ENCODE assay signal across 13 mouse cellular contexts in the genomic region with DNA sequence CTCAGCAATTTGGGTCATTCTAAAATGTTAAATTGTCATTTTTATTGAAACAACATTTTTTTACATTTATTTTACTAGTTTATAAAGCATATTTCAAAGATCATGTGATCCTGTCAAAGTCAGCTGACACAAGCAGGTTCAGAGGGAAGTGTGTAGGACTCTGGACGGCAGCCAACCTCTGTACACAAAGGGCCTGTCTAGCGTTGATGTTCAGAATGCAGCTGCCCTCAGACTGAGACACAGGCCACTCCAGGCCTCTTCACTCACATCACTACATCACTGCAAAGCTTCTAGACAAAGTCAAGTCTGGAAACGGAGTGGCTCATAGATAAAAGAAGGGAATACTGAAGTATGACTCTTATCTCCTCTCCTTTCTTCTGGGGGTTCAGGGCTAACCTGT.
A peak's percentile ranks its signal among the peaks of the same experiment; 100 is the strongest.
DNase-seq lines count a peak whose midpoint lies in the region; ATAC-seq and TF ChIP-seq lines count a peak whose summit lies in the region.
"Had no signal": no experiment of that assay in that cellular context is flagged by ENCODE, and none has a peak within 500 bp of the region (broad histone marks: within the 10 kb centered on the region; RNA-seq: fewer than 3 reads in every experiment).

No protein-coding gene starts in this region.

- H3K9me3 ChIP-seq in kidney, embryonic 16.5 days (ENCODE audit: low read length): no peaks in the 10 kb centered on the region
- no peaks in the 10 kb centered on the region for H3K9me3 ChIP-seq in midbrain, embryonic 12.5 days
- no peaks in the 10 kb centered on the region for H3K9me3 ChIP-seq in midbrain, embryonic 16.5 days (replicated peaks; ENCODE audit: control insufficient read depth, low read length, poor library complexity, severe bottlenecking)
- H3K9me3 ChIP-seq in lung, postnatal 0 days (ENCODE audit: low read length): no peaks in the 10 kb centered on the region
- H3K9me3 ChIP-seq: heart, embryonic 10.5 days had no signal

- no peak for TF ChIP-seq CTCF in kidney, adult 2 months (conservative IDR thresholded peaks at IDR 0.05; ENCODE audit: insufficient read depth, insufficient read length, low read depth, low read length)
- TF ChIP-seq CTCF in lung, postnatal 0 days (IDR thresholded peaks at IDR 0.05): no peak

- H3K27ac ChIP-seq in kidney, adult 2 months (ENCODE audit: insufficient read depth, low read depth, low read length): no peak overlapping the region
- no peak overlapping the region for H3K27ac ChIP-seq in kidney, embryonic 16.5 days (ENCODE audit: low read length)
- no peak overlapping the region for H3K27ac ChIP-seq in midbrain, embryonic 12.5 days (replicated peaks)
- H3K27ac ChIP-seq in midbrain, embryonic 16.5 days (ENCODE audit: low read length): no peak overlapping the region
- no peak overlapping the region for H3K27ac ChIP-seq in lung, postnatal 0 days (ENCODE audit: low read length)
- H3K27ac ChIP-seq: heart, embryonic 10.5 days; hindbrain, embryonic 14.5 days; liver, embryonic 14.5 days had no signal

- 45% methylated on average over 3 of the region's 3 CpGs for WGBS in kidney, adult 2 months
- WGBS in kidney, embryonic 16.5 days: 45% methylated on average over 3 of the region's 3 CpGs
- WGBS in midbrain, embryonic 12.5 days: 49% methylated on average over 3 of the region's 3 CpGs
- WGBS in midbrain, embryonic 16.5 days: 38% methylated on average over 3 of the region's 3 CpGs
- 12% methylated on average over 3 of the region's 3 CpGs for WGBS in lung, postnatal 0 days

- H3K36me3 ChIP-seq in kidney, adult 2 months (ENCODE audit: control insufficient read depth, insufficient read depth, low read length): no peaks in the 10 kb centered on the region
- no peaks in the 10 kb centered on the region for H3K36me3 ChIP-seq in kidney, embryonic 16.5 days (ENCODE audit: insufficient read depth, low read length)
- no peaks in the 10 kb centered on the region for H3K36me3 ChIP-seq in midbrain, embryonic 12.5 days
- H3K36me3 ChIP-seq in midbrain, embryonic 16.5 days (ENCODE audit: control insufficient read depth, insufficient read depth, low read length): no peaks in the 10 kb centered on the region
- H3K36me3 ChIP-seq in lung, postnatal 0 days (ENCODE audit: insufficient read depth, low read length): no peaks in the 10 kb centered on the region
- H3K36me3 ChIP-seq: heart, embryonic 10.5 days had no signal

- H3K27me3 ChIP-seq in kidney, adult 2 months (replicated peaks; ENCODE audit: control insufficient read depth, insufficient read depth, low read length): no peaks in the 10 kb centered on the region
- H3K27me3 ChIP-seq in kidney, embryonic 16.5 days (ENCODE audit: insufficient read depth, low read length): no peaks in the 10 kb centered on the region
- no peaks in the 10 kb centered on the region for H3K27me3 ChIP-seq in midbrain, embryonic 12.5 days
- H3K27me3 ChIP-seq in midbrain, embryonic 16.5 days (ENCODE audit: control insufficient read depth, insufficient read depth, low read depth, low read length): no peaks in the 10 kb centered on the region
- no peaks in the 10 kb centered on the region for H3K27me3 ChIP-seq in lung, postnatal 0 days (replicated peaks; ENCODE audit: insufficient read depth, low read length)

- TF ChIP-seq POLR2A in kidney, adult 2 months (IDR thresholded peaks at IDR 0.05; ENCODE audit: low read depth, low read length): no peak

- H3K9ac ChIP-seq in kidney, embryonic 16.5 days (replicated peaks; ENCODE audit: low read length): no peak overlapping the region
- no peak overlapping the region for H3K9ac ChIP-seq in midbrain, embryonic 12.5 days (replicated peaks)
- no peak overlapping the region for H3K9ac ChIP-seq in midbrain, embryonic 16.5 days (ENCODE audit: low read depth, low read length)
- no peak overlapping the region for H3K9ac ChIP-seq in lung, postnatal 0 days (replicated peaks; ENCODE audit: low read depth)
- H3K9ac ChIP-seq: hindbrain, embryonic 14.5 days; liver, embryonic 14.5 days had no signal

- ATAC-seq in cerebellum, adult (ENCODE audit: insufficient number of reproducible peaks, low FRiP score, low TSS enrichment): no peak
- no peak; the same call in 1 of the 2 replicates for ATAC-seq in kidney, embryonic 16.5 days (ENCODE audit: low FRiP score, low TSS enrichment)
- peak; percentile 54; the same call in 1 of the 2 replicates for ATAC-seq in midbrain, embryonic 12.5 days (ENCODE audit: low FRiP score, low read depth)
- no peak for ATAC-seq in midbrain, embryonic 16.5 days
- ATAC-seq in lung, postnatal 0 days: peak; percentile 52; the same call in 1 of the 2 replicates
- no peak for ATAC-seq in erythroid progenitor cell, adult 5-6 weeks (replicated peaks; ENCODE audit: low FRiP score, poor library complexity, severe bottlenecking)
- ATAC-seq: activated CD4-positive, CD25-positive, alpha-beta regulatory T cell, adult 4 months had no signal

- TF ChIP-seq EP300 in lung, postnatal 0 days (IDR thresholded peaks at IDR 0.05): no peak

- DNase-seq in cerebellum, postnatal 10 days: peak; percentile 35 to 48
- peak; percentile 17 for DNase-seq in kidney, adult 2 months
- peak; percentile 36 for DNase-seq in lung, postnatal 0 days (ENCODE audit: low spot score)
- DNase-seq: thymus, adult 18-20 months had no signal

- H3K4me2 ChIP-seq in kidney, embryonic 16.5 days (replicated peaks; ENCODE audit: low read depth, low read length): no peak overlapping the region
- H3K4me2 ChIP-seq in midbrain, embryonic 12.5 days (replicated peaks): no peak overlapping the region
- no peak overlapping the region for H3K4me2 ChIP-seq in midbrain, embryonic 16.5 days (ENCODE audit: low read length)
- H3K4me2 ChIP-seq in lung, postnatal 0 days (replicated peaks; ENCODE audit: low read depth, low read length): no peak overlapping the region
- H3K4me2 ChIP-seq: hindbrain, embryonic 14.5 days had no signal

- no peaks in the 10 kb centered on the region for H3K4me1 ChIP-seq in kidney, adult 2 months (ENCODE audit: control insufficient read depth, insufficient read depth, low read length)
- H3K4me1 ChIP-seq in kidney, embryonic 16.5 days (ENCODE audit: insufficient read depth, low read length): no peaks in the 10 kb centered on the region
- H3K4me1 ChIP-seq in midbrain, embryonic 12.5 days: peaks cover 16% of the 10 kb centered on the region
- peaks cover 11% of the 10 kb centered on the region for H3K4me1 ChIP-seq in midbrain, embryonic 16.5 days (ENCODE audit: control insufficient read depth, insufficient read depth, low read length)
- H3K4me1 ChIP-seq in lung, postnatal 0 days (ENCODE audit: insufficient read depth, low read depth, low read length): no peaks in the 10 kb centered on the region

- no peak overlapping the region for H3K4me3 ChIP-seq in kidney, adult 2 months (ENCODE audit: insufficient read depth, low read depth, low read length)
- H3K4me3 ChIP-seq in kidney, embryonic 16.5 days (ENCODE audit: low read length): no peak overlapping the region
- H3K4me3 ChIP-seq in midbrain, embryonic 12.5 days: no peak overlapping the region
- no peak overlapping the region for H3K4me3 ChIP-seq in midbrain, embryonic 16.5 days (ENCODE audit: low read depth, low read length)
- no peak overlapping the region for H3K4me3 ChIP-seq in lung, postnatal 0 days (ENCODE audit: low read depth, low read length)
- H3K4me3 ChIP-seq: heart, embryonic 10.5 days had no signal

Comparison
In these comparisons a context has a peak if more than half of its experiments do, and no peak if none do; other contexts are left out.
1. ATAC-seq: peak in midbrain, embryonic 12.5 days (single experiment) and lung, postnatal 0 days (single experiment); none in cerebellum, adult (single experiment), kidney, embryonic 16.5 days (single experiment), midbrain, embryonic 16.5 days (single experiment) and erythroid progenitor cell, adult 5-6 weeks (single experiment).
2. Peak in every context shown above with its lines, with median percentiles within 50 percentile points of each other: DNase-seq.